Mouse (Mus musculus): Measurements from ENCODE around the gene Vat1. TPM values are rescaled to one million over a fixed set of nuclear protein-coding genes. Genes with fewer than 3 reads are reported as not detected.
"Not testable (repeated sequence)": the region's sequence is repeated elsewhere in the genome, so short reads cannot be mapped to it uniquely, and the experiment has no call there.

The Vat1 gene
- polyA plus RNA-seq, 1 experiment from 2014 or later, result 62.9 TPM

DNA sequence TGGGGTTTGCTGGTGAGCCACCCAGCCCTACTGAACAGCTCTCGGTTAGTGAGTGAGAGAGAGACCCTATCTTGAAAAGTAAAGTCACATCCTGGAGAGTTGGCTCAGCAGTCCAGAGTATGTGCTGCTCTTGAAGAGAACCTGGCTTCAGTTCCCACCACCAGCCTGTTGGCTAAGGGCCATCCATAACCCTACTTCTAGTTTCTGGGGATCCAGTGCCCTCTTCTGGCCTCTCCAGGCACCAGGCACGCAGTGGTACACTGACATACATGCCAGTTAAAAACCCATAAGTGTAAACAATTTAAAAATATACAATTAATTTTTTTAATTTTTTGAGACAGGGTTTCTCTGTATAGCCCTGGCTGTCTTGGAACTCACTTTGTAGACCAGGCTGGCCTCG lies 15.6 kb downstream of the Vat1 start:
- WGBS, result 82% methylated on average over 3 of the region's 3 CpGs
- no peaks in the 10 kb centered on the region for H3K27me3 ChIP-seq
- no peak for ATAC-seq (ENCODE audit: low FRiP score)
- H3K27ac ChIP-seq, result no peak overlapping the region
- no peak overlapping the region for H3K4me2 ChIP-seq
- H3K36me3 ChIP-seq (replicated peaks), result peaks cover 7% of the 10 kb centered on the region
- H3K9me3 ChIP-seq, result no peaks in the 10 kb centered on the region
- H3K4me3 ChIP-seq (replicated peaks), result no peak overlapping the region
- no peak overlapping the region for H3K9ac ChIP-seq
- peaks cover 9% of the 10 kb centered on the region for H3K4me1 ChIP-seq

DNA sequence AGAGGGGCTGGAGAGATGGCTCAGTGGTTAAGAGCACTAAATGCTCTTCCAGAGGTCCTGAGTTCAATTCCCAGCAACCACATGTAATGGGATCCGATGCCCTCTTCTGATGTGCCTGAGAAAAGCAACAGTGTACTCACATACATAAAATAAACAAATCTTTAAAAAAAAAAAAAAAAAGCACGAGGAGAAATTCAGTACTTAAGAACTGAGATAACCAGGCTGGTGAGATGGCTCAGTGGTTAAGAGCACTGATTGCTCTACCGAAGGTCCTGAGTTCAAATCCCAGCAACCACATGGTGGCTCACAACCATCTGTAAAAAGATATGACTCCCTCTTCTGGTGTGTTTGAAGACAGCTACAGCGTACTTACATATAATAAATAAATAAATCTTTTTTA lies 16.4 kb downstream of the Vat1 start:
- not testable (repeated sequence) for ATAC-seq (ENCODE audit: low FRiP score); H3K9me3 ChIP-seq; H3K4me1 ChIP-seq; H3K4me2 ChIP-seq; H3K27me3 ChIP-seq; H3K9ac ChIP-seq; H3K4me3 ChIP-seq (replicated peaks); H3K27ac ChIP-seq
- 82% methylated on average over 4 of the region's 4 CpGs for WGBS
- peaks cover 15% of the 10 kb centered on the region for H3K36me3 ChIP-seq (replicated peaks)

DNA sequence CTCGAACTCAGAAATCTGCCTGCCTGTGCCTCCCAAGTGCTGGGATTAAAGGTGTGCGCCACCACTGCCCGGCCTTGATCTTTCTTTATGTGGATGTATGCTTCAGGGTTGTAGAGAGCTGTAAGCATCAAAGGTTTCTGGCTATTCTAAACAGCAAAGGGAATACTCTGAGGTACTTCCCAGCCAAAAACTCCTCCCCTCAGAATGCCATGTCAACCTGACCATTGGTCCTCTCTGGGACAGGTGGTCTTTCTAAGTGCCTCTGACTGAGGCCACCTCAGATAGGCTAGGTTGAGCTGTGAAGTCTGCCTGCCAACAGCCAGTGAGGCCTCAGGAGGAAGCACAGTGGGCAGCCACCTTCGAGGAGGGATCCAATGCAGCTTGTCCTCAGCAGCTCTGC lies 17.1 kb downstream of the Vat1 start:
- H3K36me3 ChIP-seq (replicated peaks), result peaks cover 22% of the 10 kb centered on the region
- H3K27me3 ChIP-seq, result no peaks in the 10 kb centered on the region
- H3K4me1 ChIP-seq, result peaks cover 4% of the 10 kb centered on the region
- H3K9me3 ChIP-seq, result no peaks in the 10 kb centered on the region
- 86% methylated on average over 4 of the region's 4 CpGs for WGBS
- no peak for ATAC-seq (ENCODE audit: low FRiP score)
- H3K27ac ChIP-seq, result no peak overlapping the region
- H3K9ac ChIP-seq, result no peak overlapping the region
- no peak overlapping the region for H3K4me2 ChIP-seq
- H3K4me3 ChIP-seq (replicated peaks), result no peak overlapping the region

DNA sequence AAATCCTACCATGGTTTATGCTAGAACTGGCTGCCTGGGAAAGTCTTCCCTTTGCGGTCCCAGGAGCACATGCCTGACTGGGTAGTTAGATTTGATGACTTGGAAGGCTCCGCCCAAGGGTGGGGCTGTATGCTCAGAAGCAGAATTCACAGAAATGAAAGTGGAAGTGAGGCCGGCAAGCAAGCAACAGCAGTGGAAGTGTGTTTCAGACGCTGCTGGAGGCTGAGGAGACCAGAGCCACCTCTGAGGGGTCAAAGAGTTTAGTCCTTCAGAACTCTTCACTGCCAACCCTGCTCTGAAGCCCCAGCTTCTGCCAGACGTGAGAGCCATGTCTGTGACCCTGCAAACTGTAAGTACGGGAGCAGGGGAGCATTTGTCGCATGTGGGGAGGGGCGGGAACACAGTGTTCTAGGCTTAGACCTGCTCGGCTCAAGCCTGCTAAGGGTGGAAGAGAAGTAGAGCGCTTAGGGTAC lies 17.7 kb downstream of the Vat1 start, which contains the start of gene Ifi35:
TSS of gene Ifi35 (plus strand) at position 134 of the 473 bp plus-strand sequence.
- H3K9me3 ChIP-seq, result no peaks in the 10 kb centered on the region
- no peak within 1 kb of the TSS for H3K27ac ChIP-seq
- peak within 1 kb of the TSS; percentile 8; the same call in 1 of the 2 replicates for H3K4me2 ChIP-seq
- no peaks in the 10 kb centered on the region for H3K27me3 ChIP-seq
- H3K4me1 ChIP-seq, result peaks cover 10% of the 10 kb centered on the region
- ATAC-seq (ENCODE audit: low FRiP score), result no peak
- no peak within 1 kb of the TSS for H3K9ac ChIP-seq
- 0 out of 2 replicates have a peak within 1 kb of the TSS, but pooled peaks have one; percentile 4 for H3K4me3 ChIP-seq (replicated peaks)
- WGBS, result 49% methylated on average over 10 of the region's 10 CpGs
- H3K36me3 ChIP-seq (replicated peaks), result peaks cover 27% of the 10 kb centered on the region

DNA sequence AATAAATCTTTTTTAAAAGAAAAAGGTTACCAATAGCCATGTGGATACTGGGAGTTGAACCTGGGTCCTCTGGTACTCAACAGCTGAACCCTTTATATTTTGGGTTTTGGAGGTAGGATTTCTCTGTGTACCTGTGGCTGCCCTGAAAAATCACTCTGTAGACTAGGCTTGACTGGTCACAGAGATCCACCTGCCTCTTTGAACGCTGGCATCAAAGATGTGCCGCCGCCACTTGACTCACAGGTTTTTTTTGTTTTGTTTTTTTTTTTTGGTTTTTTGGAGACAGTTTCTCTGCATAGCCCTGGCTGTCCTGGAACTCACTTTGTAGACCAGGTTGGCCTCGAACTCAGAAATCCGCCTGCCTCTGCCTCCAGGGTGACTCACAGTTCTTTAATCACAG lies 18.2 kb downstream of the Vat1 start:
- Histone ChIP-seq H3K9me3 (no peaks in the 10 kb centered on the region), H3K4me2 (no peak overlapping the region), H3K9ac (no peak overlapping the region), H3K27me3 (no peaks in the 10 kb centered on the region), H3K4me3 (replicated peaks) (no peak overlapping the region), H3K36me3 (replicated peaks) (peaks cover 27% of the 10 kb centered on the region), H3K27ac (no peak overlapping the region), H3K4me1 (peaks cover 14% of the 10 kb centered on the region)
- no peak for ATAC-seq (ENCODE audit: low FRiP score)
- 92% methylated on average over 5 of the region's 5 CpGs for WGBS

DNA sequence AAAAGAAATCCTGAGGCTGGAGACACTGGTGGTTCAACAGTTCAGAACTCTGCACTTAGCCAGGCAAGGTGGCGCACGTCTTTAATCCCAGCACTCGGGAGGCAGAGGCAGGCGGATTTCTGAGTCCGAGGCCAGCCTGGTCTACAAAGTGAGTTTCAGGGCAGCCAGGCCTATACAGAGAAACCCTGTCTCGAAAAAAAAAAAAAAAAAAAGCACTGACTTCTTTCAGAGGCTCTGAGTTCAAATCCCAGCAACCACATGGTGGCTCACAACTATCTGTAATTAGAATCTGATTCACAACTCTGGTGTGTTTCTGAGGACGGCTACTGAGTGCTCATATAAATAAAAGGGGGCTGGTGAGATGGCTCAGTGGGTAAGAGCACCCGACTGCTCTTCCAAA lies 19.2 kb downstream of the Vat1 start:
- H3K9me3 ChIP-seq; H3K4me3 ChIP-seq (replicated peaks); H3K4me2 ChIP-seq; ATAC-seq (ENCODE audit: low FRiP score); H3K9ac ChIP-seq; H3K27ac ChIP-seq; H3K27me3 ChIP-seq: not testable (repeated sequence)
- peaks cover 27% of the 10 kb centered on the region for H3K36me3 ChIP-seq (replicated peaks)
- WGBS, result 96% methylated on average over 8 of the region's 8 CpGs
- H3K4me1 ChIP-seq, result peaks cover 14% of the 10 kb centered on the region

DNA sequence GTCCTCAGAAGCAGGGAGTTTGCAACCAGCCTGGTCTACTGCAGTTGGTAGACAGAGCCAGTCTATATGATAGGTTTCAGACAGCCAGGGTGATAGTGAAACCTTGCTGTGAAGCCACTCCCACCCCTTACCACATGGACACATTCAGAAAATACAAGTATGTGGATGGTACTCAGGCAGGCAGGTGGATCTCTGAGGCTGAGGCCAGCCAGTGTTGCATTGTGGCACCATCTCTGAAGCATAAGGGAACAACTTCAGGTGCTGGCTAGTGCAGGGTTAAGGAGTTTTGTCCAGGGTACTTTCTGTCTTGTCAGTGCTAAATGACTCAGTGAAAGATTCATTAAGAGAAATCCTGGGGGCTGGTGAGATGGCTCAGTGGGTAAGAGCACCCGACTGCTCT lies 19.7 kb downstream of the Vat1 start:
- WGBS, result 83% methylated on average over 1 of the region's 1 CpGs
- H3K4me3 ChIP-seq (replicated peaks), result no peak overlapping the region

DNA sequence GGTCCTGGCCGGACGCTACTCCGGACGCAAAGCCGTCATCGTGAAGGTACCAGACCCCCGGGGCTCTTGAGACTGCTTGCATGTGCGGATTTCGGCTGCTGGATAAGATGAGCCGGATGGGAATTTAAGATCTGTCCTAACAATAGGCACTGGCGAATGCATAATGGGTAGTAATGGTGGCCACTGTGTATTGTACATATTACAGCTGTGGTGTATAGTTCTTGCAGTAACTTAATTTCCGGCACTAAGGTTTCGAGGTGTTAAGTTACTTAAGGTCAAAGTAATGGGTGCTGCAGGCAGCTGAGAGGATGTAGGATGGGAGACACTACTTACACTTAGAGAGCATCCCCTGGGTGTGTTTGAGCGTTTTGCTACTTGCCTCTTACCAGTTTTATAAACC lies 23.3 kb downstream of the Vat1 start:
- peak overlapping the region; percentile 80 for H3K4me3 ChIP-seq (replicated peaks)
- peak; percentile 27; the same call in 1 of the 2 replicates for ATAC-seq (ENCODE audit: low FRiP score)
- WGBS, result 2% methylated on average over 14 of the region's 14 CpGs
- peak overlapping the region; percentile 92 for H3K9ac ChIP-seq
- peaks cover 27% of the 10 kb centered on the region for H3K36me3 ChIP-seq (replicated peaks)
- peak overlapping the region; percentile 95 for H3K4me2 ChIP-seq
- no peaks in the 10 kb centered on the region for H3K9me3 ChIP-seq
- H3K4me1 ChIP-seq, result peaks cover 14% of the 10 kb centered on the region
- H3K27ac ChIP-seq, result peak overlapping the region; percentile 95
- no peaks in the 10 kb centered on the region for H3K27me3 ChIP-seq

More for the DNA sequence above, 19.7 kb downstream of the Vat1 start:
- no peak overlapping the region for H3K4me2 ChIP-seq
- no peaks in the 10 kb centered on the region for H3K9me3 ChIP-seq
- peaks cover 14% of the 10 kb centered on the region for H3K4me1 ChIP-seq
- H3K27ac ChIP-seq, result no peak overlapping the region
- H3K36me3 ChIP-seq (replicated peaks), result peaks cover 27% of the 10 kb centered on the region
- ATAC-seq (ENCODE audit: low FRiP score), result no peak
- H3K9ac ChIP-seq, result no peak overlapping the region
- no peaks in the 10 kb centered on the region for H3K27me3 ChIP-seq

DNA sequence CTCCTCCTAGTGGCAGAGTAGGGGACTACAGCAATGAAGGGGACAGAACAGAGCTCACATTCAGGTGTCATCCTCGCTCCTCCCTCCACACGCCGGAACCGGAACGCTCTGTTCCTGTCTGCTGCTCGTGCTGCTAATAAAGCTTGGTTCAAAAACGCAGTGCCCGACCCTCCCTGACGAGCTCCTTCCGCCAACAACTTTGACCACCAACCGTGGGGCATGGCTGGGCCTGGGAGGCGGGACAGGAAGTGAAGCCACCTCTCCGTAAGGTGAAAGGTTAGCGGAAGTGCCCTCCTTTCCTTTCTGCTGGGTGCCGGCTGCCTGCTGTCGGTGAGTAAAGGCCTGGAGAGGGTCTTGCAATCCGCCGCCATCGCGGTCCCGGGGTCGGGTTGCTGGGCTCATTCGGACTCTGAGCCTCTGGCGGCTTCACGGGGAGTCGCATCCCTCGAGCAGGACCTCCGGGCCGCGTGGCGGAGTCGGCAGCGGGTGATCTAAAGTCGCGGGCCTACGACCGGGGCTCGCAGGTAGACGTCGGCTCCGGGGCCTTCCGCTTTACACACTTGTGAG lies 23.8 kb downstream of the Vat1 start, which contains the start of gene Rpl27:
TSS of gene Rpl27 (plus strand) at position 172 of the 567 bp plus-strand sequence.
- Histone ChIP-seq H3K4me3 (replicated peaks) (peak within 1 kb of the TSS; percentile 80), H3K4me2 (peak within 1 kb of the TSS; percentile 95), H3K36me3 (replicated peaks) (peaks cover 27% of the 10 kb centered on the region), H3K9me3 (no peaks in the 10 kb centered on the region), H3K27me3 (no peaks in the 10 kb centered on the region), H3K9ac (peak within 1 kb of the TSS; percentile 92), H3K4me1 (peaks cover 14% of the 10 kb centered on the region), H3K27ac (peak within 1 kb of the TSS; percentile 95)
- under 1% methylated on average over 40 of the region's 42 CpGs for WGBS
- ATAC-seq (ENCODE audit: low FRiP score), result peak; percentile 98

DNA sequence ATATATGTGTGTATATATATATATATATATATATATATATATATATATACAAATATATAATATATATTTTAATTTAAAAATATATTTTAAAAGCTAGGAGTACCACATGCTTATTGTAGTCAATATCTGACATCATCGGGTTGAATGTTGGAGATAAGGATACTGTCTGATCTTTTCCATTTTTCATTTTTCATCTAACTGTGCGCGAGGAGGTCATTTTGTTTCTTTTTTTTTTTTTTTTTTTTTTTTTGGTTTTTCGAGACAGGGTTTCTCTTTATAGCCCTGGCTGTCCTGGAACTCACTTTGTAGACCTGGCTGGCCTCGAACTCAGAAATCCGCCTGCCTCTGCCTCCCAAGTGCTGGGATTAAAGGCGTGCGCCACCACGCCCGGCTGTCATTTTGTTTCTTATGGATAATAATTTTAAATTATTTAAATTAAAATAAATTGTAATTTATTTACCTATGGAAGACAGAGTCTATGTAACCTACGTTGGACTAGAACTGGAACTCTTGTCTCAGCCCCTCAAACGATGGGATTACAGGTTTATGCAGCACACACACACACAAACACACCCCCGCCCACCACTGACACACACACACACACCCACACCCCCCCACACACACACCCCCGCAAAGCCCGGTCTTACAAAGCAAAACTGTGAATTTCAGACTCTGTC lies 24.4 kb downstream of the Vat1 start:
- not testable (repeated sequence) for H3K9ac ChIP-seq, H3K9me3 ChIP-seq, H3K27me3 ChIP-seq, H3K27ac ChIP-seq
- peaks cover 14% of the 10 kb centered on the region for H3K4me1 ChIP-seq
- peak; percentile 7; the same call in 1 of the 2 replicates for ATAC-seq (ENCODE audit: low FRiP score)
- H3K4me2 ChIP-seq, result peak overlapping the region; percentile 95
- H3K36me3 ChIP-seq (replicated peaks), result peaks cover 27% of the 10 kb centered on the region
- WGBS, result 37% methylated on average over 15 of the region's 15 CpGs
- peak overlapping the region; percentile 80 for H3K4me3 ChIP-seq (replicated peaks)

DNA sequence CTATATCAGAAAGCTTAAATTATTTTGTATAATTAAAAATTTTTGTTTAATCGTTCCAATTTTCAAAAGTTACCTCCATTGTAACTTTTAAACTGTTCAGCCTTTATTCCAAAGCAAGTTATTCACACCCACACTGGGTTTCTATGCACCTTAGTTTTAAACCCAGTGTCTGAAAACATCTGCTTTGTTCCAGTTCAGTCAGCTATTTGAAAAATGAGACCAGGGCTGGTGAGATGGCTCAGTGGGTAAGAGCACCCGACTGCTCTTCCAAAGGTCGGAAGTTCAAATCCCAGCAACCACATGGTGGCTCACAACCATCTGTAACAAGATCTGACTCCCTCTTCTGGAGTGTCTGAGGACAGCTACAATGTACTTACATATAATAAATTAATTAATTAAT lies 28.0 kb downstream of the Vat1 start:
- not testable (repeated sequence) for H3K4me3 ChIP-seq (replicated peaks); H3K27ac ChIP-seq; H3K9me3 ChIP-seq; H3K9ac ChIP-seq; H3K27me3 ChIP-seq; ATAC-seq (ENCODE audit: low FRiP score); H3K4me1 ChIP-seq; H3K4me2 ChIP-seq
- peaks cover 30% of the 10 kb centered on the region for H3K36me3 ChIP-seq (replicated peaks)
- WGBS, result 54% methylated on average over 3 of the region's 3 CpGs

DNA sequence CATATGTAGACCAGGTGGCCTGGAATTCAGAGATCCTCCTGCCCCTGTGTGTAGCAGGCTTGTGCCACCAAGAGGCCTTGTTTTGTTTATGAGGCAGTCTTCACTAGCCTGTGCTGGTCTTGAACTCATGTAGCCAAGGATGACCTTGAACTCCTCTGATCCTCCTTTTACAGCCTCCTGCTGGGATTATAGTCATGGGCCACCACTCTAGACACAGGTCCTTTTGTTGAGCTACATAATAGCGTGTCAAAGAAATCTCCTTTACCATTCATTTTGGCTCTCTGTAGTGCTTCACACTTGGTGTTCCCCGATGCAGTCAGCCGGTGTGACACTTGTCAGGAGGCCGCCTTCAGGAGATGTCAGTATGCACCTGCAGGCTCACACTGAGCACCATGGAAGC lies 29.1 kb downstream of the Vat1 start:
- Histone ChIP-seq H3K27me3 (no peaks in the 10 kb centered on the region), H3K9ac (no peak overlapping the region), H3K9me3 (no peaks in the 10 kb centered on the region), H3K36me3 (replicated peaks) (peaks cover 38% of the 10 kb centered on the region), H3K4me2 (no peak overlapping the region), H3K4me3 (replicated peaks) (no peak overlapping the region), H3K27ac (no peak overlapping the region), H3K4me1 (no peaks in the 10 kb centered on the region)
- 49% methylated on average over 4 of the region's 4 CpGs for WGBS
- ATAC-seq (ENCODE audit: low FRiP score), result no peak

DNA sequence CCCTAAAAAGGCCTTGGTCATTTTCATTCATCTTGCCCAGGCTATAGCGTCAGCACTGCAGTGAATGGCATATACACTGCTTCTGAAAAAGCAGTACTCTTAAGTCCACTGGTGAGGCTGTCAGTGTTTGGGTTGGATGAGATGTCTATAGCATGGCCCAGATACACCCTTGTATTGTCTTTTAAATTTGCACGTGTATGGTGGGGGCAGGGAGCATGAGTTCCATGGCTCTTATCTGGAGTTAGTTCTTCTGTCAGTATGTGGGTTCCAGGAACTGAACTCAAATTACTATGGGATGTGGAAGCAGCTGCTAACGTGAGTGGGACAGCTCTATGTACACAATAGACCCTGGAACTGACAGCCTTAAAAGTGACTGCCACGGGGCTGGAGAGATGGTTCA lies 30.2 kb downstream of the Vat1 start:
- Histone ChIP-seq H3K9me3 (no peaks in the 10 kb centered on the region), H3K4me1 (no peaks in the 10 kb centered on the region), H3K9ac (no peak overlapping the region), H3K27ac (no peak overlapping the region), H3K4me3 (replicated peaks) (no peak overlapping the region), H3K36me3 (replicated peaks) (peaks cover 48% of the 10 kb centered on the region), H3K27me3 (no peaks in the 10 kb centered on the region), H3K4me2 (no peak overlapping the region)
- WGBS, result 82% methylated on average over 4 of the region's 4 CpGs
- ATAC-seq (ENCODE audit: low FRiP score), result no peak
